Mouse (Mus musculus) inflammation-experienced regulatory T-cells, adult 6 months (primary cell): ENCODE results near the gene Abhd10. TPM values are rescaled to one million over a fixed set of nuclear protein-coding genes. Genes with fewer than 3 reads are reported as not detected.

Experiments used
- ATAC-seq: one replicate; pipeline ENCODE4 v1.8.0; 2017
- polyA plus RNA-seq, 3 experiments: library from polyadenylated mRNA; unstranded; fragments of 100-300 nt; shearing (Covaris generic); gene quantifications; one replicate each; pipeline ENCODE4 v1.2.1; 2017

Gene Abhd10
- 10 to 100 TPM; 22.7 to 25.9 (median 24.1) TPM for polyA plus RNA-seq

- peak; percentile 90 for ATAC-seq
Observed at GRCm38 (mm10) chr16:45742615-45743476, at the start of gene Abhd10. Gene Abhd10 (minus strand): TSS chr16:45742955.

DNA sequence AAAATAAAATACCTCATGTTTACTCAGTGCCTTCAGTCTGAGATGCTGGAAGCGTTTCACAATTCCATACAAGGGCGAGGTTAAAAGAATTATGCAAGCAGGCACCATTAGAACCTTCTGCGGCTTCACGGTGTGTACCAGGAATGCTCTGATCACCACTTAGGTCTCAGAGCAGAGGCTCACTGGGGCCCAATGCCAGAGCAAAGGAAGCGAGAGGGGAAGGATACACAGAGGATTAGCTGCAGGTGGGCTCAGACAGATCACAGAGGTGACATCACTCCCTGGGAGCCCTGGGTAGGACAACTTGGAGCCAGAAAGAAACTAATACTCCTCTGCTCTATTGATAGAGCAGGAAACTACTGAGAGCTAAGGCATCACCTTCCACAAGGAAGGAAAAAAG is 48.5 kb upstream of the Abhd10 start:
- ATAC-seq = no peak

DNA sequence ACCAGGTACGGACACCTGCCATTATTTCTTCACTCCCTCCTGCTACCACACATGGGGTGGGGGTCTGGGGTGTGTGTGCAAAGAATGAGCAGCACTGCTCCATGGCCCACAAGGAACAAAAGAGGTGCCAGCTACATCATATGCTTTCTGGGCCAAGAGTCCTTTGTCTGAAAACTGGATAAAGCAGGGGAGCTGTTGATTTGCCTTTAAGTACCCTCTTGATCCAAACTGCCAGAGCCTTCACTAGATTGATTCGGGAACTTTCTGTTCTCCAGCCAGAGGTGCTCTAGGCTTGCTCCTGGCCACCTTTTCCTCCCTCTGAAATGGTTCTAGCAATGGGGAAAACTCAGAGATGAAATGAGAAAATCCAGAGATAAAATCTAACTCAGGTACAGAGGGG is 46.6 kb upstream of the Abhd10 start:
- no peak for ATAC-seq

- ATAC-seq = no peak
Observed at GRCm38 (mm10) chr16:45787650-45788049, 44.9 kb upstream of the Abhd10 start.

DNA sequence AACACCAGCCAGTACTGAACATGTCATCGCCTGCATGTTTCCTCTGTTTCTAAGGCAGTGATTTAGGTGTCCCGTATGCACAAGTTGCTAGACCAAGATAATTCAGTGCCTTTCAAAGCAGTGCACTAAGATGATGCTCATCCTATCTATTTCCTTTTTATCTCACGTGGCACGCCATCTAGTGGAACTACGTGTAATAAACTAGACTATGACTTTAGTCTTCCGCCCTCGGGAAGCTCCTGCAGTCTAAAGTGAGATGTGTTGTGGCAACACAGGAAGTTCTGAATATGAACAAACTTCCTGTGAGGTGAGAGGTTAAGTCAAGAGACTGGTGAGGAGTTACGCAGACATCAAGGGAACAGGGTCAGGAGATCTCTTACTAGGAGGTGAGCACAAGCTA is 43.9 kb upstream of the Abhd10 start:
- ATAC-seq = peak; percentile 97

GRCm38 (mm10) chr16:45780001-45780400 is 37.2 kb upstream of the Abhd10 start:
- ATAC-seq = peak; percentile 77

DNA sequence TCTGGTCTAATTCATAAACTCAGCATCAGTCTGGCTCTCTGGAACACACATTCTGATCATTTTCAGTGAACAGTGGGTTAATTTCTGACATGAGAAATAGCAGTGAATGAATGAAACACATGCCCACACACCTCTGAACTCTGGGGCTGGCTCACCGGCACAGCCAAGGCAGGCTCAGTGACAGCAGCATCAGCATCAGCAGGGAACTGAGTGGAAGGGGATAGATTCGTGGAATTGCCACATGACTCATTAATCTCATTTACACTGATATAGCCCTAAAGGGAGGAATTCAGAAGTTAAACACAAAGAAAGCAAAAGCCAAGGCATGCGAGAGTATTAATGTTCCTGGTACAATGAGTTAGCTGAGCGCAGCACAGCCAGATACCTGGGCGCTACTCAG is 32.1 kb upstream of the Abhd10 start:
- ATAC-seq = no peak

- no peak for ATAC-seq
Observed at GRCm38 (mm10) chr16:45770914-45771313, 28.2 kb upstream of the Abhd10 start.

DNA sequence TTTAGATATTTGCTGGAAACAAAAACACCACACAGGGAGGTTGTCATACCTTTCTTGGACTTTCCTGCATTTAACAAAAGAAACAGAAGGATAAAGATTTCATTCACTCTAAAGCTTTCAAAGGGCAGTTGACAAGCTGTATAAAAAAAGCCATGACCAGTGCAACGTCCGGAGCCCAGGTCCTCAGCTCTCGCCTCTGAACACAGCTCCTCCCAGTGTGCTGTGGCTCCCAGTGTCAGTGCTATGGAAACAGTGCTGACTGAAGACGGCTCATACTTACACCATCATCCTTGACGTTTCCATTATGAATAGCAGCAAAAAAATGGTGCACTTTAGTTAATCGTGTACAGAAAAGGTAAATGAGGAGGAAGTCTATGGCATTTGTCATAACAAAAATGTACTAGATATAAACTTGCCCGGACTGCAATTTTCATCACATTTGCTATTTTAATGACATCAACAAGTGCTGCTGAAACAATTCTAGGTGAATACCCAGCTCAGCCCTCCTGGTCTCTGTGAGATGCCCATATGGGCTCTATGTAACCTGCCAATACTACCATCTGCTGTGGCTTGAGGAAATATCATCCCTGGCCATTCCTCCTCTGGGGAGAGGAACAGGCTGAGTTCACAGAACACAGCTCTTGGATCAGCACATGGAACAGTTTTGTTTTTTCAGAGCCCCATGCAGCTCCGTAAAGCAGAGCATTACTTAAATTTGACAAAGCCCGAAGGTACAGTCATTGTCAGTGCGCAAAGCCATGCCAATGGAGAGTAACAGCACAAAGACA is 25.3 kb upstream of the Abhd10 start:
- no peak for ATAC-seq

DNA sequence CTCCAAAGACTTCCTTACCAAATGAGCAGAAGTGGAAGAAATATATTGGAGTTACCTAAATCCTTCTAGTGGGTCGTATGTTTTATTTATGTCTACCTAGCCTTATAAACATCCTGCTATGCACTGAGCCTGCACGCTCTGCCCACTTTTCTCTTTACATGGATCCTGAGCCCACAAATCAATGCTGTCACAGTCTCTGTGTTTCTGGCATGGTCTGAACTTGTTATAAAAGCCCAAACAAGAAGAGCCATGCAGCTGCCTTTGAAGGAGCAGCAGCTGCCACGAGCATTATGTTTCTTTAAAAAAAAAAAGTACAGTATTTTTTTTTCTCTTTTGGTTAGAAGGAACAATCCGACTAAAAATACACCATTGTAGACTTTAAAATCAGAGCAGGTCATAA is 24.7 kb upstream of the Abhd10 start:
- no peak for ATAC-seq

DNA sequence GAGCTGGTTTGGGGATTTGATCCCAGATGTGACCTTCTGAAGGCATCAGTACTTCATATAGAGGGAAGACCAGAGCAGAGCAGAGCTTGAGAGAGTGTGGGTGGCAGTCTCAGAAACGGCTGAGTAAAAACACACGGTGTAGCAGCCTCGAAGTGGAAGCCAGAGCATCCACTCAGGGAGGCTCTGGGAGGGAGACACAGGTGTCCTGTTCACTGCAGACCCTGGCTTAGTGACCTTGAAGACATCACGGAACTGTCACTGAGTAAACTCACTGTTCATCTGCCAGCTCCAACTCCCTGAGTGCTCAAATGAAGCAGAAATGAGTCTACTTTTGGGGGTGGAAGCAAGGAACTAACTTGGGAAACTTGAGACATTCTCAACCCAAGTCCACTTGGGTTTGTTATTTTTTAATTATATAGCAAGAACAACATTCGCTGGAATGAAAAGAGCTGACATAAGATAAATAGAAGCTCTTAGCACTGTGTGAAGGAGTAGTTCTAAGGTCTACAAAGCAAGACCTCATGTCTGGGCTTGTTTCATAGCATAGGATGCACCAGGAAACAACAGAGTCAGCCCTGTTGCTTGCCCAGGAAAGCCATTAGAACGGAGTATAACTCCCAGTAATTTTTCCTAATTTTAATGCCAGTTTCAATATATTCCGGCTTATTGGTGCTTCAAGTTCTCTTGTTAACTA is 23.2 kb upstream of the Abhd10 start:
- no peak for ATAC-seq

DNA sequence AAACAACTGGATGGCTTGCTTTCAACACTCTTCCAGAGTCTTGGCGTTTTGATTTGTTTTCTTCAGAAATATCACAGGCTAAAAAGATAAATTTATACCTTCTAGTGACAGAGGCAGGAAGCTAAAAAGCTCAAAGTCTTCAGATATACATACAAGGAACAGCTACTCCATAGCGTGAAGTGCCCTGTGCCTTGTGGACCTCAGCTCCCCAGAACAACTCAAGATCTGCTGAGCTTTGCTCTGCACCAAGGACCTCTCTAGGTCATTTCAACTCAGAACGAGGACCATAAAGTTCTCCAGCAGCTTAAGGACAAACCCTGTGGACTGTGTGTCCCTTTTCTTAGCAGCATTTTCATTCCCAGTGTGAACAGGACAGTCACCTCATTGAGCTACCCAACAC is 22.3 kb upstream of the Abhd10 start:
- no peak for ATAC-seq

DNA sequence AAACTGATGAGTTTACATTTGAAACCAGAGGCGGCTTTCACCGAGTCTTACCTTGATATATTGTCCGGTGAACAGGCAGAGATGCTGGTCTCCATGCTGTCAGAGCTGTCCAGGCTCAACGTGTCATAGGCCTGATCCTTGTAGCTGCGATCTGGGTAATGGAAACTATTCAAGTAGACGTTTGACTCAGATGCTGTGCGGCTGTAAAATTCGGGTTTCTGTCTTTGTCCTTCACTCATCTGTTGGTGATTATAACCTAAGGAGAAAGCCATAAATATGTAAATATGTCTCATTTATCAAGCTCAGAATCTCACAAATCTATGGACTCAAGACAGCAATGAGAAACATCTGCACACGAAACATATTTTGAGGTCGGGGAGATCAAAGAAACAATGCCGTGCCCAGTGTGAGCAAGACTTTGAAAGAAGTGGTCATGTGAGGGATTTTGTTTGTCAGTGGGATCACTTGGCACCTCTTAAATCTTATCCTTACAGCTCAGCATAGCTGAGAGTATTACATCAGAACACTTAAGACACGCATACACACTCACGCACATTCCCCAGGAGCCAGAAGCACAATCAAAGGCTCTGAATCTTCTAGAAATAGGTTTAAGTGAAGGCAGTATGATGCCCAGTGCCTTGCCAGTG is 20.2 kb upstream of the Abhd10 start:
- ATAC-seq = no peak

GRCm38 (mm10) chr16:45761425-45761824 is 18.7 kb upstream of the Abhd10 start:
- ATAC-seq = no peak

DNA sequence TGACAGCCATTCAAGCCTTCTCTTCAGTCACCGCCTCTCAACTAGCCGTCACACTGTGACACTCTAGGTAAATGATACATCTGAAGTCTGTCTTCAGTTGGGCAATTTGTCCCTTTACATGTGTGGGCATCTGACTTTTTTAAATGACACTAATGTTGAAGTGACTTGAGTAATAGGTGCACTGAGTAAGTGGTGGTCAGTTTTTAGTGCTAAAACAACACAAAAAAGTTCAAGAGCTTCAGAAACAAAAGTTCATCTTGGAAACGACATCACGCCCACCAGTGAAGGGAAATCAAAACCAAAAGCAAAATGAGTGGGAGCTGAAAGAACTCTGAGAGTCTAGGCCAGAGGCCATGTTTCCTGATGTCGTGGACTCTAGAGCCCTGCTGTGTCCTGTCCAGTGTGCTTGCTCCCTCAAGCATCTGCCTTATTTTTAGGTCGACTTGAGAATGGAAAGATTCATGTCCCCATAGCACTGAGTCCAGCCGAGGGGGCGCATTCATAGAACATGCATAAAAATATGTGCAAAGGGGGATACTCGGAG is 16.0 kb upstream of the Abhd10 start:
- ATAC-seq = peak; percentile 53

DNA sequence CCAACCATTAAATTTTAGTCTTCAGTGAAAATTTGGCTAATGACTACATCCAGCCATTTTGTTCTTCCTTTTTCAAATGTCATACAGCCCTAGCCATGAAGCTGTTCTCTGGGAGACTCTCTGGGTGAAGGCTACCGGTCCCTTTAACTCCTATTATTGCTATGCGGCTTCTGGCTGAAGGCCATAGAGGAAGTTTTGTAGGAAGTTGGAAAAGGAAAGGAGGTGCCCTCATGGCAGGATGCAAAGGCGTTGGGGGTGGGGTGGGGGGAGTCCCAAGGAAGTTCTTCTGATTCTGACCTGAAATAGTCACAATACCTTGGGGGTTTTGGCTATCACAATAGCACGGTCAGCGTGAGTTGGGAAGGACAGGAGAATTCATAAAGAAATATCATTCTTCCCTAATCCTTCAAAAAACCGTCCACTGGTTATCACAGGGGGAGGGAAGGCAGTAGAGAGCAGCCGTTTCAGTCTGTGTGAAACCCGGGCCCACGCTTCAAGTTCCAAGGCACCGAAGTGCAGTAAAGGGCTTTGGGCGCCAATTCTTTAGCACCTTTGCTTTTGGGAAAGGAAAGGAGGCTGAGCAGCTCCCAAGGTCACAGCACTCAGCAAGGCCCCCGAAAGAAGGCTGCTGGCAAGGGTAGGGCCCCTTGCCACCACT is 14.8 kb upstream of the Abhd10 start:
- peak; percentile 32 for ATAC-seq

DNA sequence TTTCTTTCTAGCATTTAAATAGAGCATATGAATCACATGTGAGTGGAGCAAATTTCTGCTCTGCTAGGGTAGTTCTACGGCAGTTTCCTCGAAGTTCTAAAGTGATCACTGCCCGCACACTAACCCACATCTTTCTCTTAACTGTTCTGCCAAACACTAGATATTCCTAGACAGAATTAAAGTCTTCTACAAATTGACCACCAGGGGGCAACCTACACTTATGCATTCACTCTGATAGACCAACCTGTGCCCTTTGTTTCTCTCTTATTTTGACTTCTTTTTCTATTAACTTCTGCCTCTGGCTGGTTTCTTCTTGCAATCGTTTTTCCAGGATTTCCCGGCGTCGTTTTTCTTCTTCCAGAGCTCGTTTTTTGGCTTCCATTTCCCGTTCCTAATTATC is 14.1 kb upstream of the Abhd10 start:
- ATAC-seq = peak; percentile 91

GRCm38 (mm10) chr16:45743591-45744144 is 913 bp upstream of the Abhd10 start:
- ATAC-seq = no peak

- ATAC-seq = no peak
Observed at GRCm38 (mm10) chr16:45737880-45738279, 4.9 kb downstream of the Abhd10 start.

- ATAC-seq = no peak
Observed at GRCm38 (mm10) chr16:45736724-45737123, 6.0 kb downstream of the Abhd10 start.

DNA sequence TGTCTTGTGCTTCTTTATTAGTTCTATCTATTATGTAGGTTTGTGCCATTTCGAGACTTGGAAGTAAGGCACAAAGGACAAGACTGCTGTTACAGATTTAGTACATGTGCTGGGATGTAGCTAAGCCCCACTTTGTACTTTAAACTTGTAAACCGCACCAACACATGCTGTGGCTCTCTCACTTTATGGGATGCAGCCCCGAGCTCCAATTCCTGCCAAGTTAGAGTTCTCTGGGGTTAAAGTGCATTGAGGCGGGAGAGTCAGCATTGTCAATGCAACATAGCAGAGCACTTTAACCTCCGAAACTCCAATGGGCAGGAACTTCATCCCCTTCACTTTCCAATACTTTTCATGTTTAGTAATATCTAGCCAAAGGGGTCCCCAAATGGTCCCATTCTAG is 13.6 kb downstream of the Abhd10 start:
- ATAC-seq = no peak

DNA sequence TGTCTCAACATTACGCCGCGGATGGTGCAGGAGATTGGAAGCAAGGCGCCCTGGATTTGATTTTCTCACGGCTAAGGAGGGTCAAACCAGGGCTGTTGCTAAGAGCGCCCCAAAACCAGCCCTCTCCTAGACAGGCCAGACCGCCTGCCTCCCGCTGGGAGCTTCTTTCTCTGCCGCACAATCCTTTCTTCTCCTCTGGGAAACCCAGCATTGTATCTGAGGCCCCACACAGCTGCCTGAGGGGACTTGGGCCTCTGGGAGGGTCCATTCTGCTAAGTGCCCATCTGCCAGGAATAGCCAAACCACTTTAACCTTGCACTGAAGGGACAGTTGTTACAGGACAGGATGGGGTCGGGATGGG is 18.0 kb downstream of the Abhd10 start:
- ATAC-seq = no peak
